Mouse (Mus musculus): ENCODE measurements at regions not wholly inside any gene's neighbourhood (a gene's known extent, or its start where the extent isn't known, plus 50 kb on each side); places are given as distances from the start of the nearest gene placed in this dataset.
A peak's percentile ranks its signal among the peaks of the same experiment; 100 is the strongest.

- DNase-seq, result no peak
Measured at GRCm38 (mm10) chr16:87783561-87784304, 85.0 kb downstream of the Bach1 start.

- no peak for DNase-seq
Measured at GRCm38 (mm10) chr16:87784405-87784994, 85.8 kb downstream of the Bach1 start.

- no peak for DNase-seq
Measured at GRCm38 (mm10) chr16:87789539-87789938, 90.8 kb downstream of the Bach1 start.

GRCm38 (mm10) chr16:87789957-87790356, 91.2 kb downstream of the Bach1 start:
- DNase-seq, result no peak

GRCm38 (mm10) chr16:87796514-87797248, 97.9 kb downstream of the Bach1 start:
- no peak for DNase-seq

GRCm38 (mm10) chr16:87802317-87802716, 103.6 kb downstream of the Bach1 start:
- no peak for DNase-seq

- no peak for DNase-seq
Measured at GRCm38 (mm10) chr16:87817590-87817989, 118.8 kb downstream of the Bach1 start.

GRCm38 (mm10) chr16:87834296-87834695, 135.6 kb downstream of the Bach1 start:
- no peak for DNase-seq

- DNase-seq, result peak; percentile 57 to 62
Measured at GRCm38 (mm10) chr16:87840949-87841546, 142.3 kb downstream of the Bach1 start.

All from B cell, adult 2 months (primary cell).